Mouse (Mus musculus): ENCODE measurements at regions not wholly inside any gene's neighbourhood (a gene's known extent, or its start where the extent isn't known, plus 50 kb on each side); places are given as distances from the start of the nearest gene placed in this dataset.

- no peak overlapping the region for H3K4me3 ChIP-seq (ENCODE audit: low read depth, low read length)
- TF ChIP-seq GATA1 (IDR thresholded peaks at IDR 0.05; ENCODE audit: borderline replicate concordance, low read length) (no peak), POLR2AphosphoS5 (IDR thresholded peaks at IDR 0.05; ENCODE audit: insufficient replicate concordance, low read depth, low read length) (no peak), GATA2 (IDR thresholded peaks at IDR 0.05; ENCODE audit: borderline replicate concordance, low read depth, low read length) (no peak), TAL1 (conservative IDR thresholded peaks at IDR 0.05; ENCODE audit: low read depth, low read length) (no peak), CTCF (IDR thresholded peaks at IDR 0.05; ENCODE audit: low read depth, low read length) (no peak)
- no peaks in the 10 kb centered on the region for H3K4me1 ChIP-seq (ENCODE audit: insufficient read depth, low read depth, low read length)
- no peaks in the 10 kb centered on the region for H3K9me3 ChIP-seq (replicated peaks)
- DNase-seq (ENCODE audit: low spot score): no peak
- ATAC-seq (ENCODE audit: extremely low read depth, insufficient number of reproducible peaks, low FRiP score, poor library complexity, severe bottlenecking): no peak
- H3K36me3 ChIP-seq (replicated peaks): no peaks in the 10 kb centered on the region
- peaks cover 5% of the 10 kb centered on the region for H3K27me3 ChIP-seq (ENCODE audit: insufficient read depth, low read length)
Observed at GRCm38 (mm10) chr2:74122937-74123336, 211.8 kb upstream of the Atp5g3 start.

- H3K36me3 ChIP-seq (replicated peaks): no peaks in the 10 kb centered on the region
- ATAC-seq (ENCODE audit: extremely low read depth, insufficient number of reproducible peaks, low FRiP score, poor library complexity, severe bottlenecking) (no peak), DNase-seq (ENCODE audit: low spot score) (no peak)
- H3K27me3 ChIP-seq (ENCODE audit: insufficient read depth, low read length): peaks cover 8% of the 10 kb centered on the region
- H3K4me1 ChIP-seq (ENCODE audit: insufficient read depth, low read depth, low read length): no peaks in the 10 kb centered on the region
- H3K9me3 ChIP-seq (replicated peaks): no peaks in the 10 kb centered on the region
- no peak for TF ChIP-seq GATA2 (IDR thresholded peaks at IDR 0.05; ENCODE audit: borderline replicate concordance, low read depth, low read length)
- no peak for TF ChIP-seq GATA1 (IDR thresholded peaks at IDR 0.05; ENCODE audit: borderline replicate concordance, low read length)
- no peak for TF ChIP-seq TAL1 (conservative IDR thresholded peaks at IDR 0.05; ENCODE audit: low read depth, low read length)
- no peak for TF ChIP-seq POLR2AphosphoS5 (IDR thresholded peaks at IDR 0.05; ENCODE audit: insufficient replicate concordance, low read depth, low read length)
- TF ChIP-seq CTCF (IDR thresholded peaks at IDR 0.05; ENCODE audit: low read depth, low read length): no peak
- H3K4me3 ChIP-seq (ENCODE audit: low read depth, low read length): no peak overlapping the region
Observed at GRCm38 (mm10) chr2:74120051-74120450, 208.9 kb upstream of the Atp5g3 start.

GRCm38 (mm10) chr2:74119167-74119937 lies 208.2 kb upstream of the Atp5g3 start:
- DNase-seq (ENCODE audit: low spot score) (no peak), ATAC-seq (ENCODE audit: extremely low read depth, insufficient number of reproducible peaks, low FRiP score, poor library complexity, severe bottlenecking) (no peak)
- Histone ChIP-seq H3K27me3 (ENCODE audit: insufficient read depth, low read length) (peaks cover 8% of the 10 kb centered on the region), H3K9me3 (replicated peaks) (no peaks in the 10 kb centered on the region), H3K4me3 (ENCODE audit: low read depth, low read length) (no peak overlapping the region), H3K36me3 (replicated peaks) (no peaks in the 10 kb centered on the region), H3K4me1 (ENCODE audit: insufficient read depth, low read depth, low read length) (no peaks in the 10 kb centered on the region)
- TF ChIP-seq GATA2 (IDR thresholded peaks at IDR 0.05; ENCODE audit: borderline replicate concordance, low read depth, low read length) (no peak), GATA1 (IDR thresholded peaks at IDR 0.05; ENCODE audit: borderline replicate concordance, low read length) (no peak), CTCF (IDR thresholded peaks at IDR 0.05; ENCODE audit: low read depth, low read length) (no peak), TAL1 (conservative IDR thresholded peaks at IDR 0.05; ENCODE audit: low read depth, low read length) (no peak), POLR2AphosphoS5 (IDR thresholded peaks at IDR 0.05; ENCODE audit: insufficient replicate concordance, low read depth, low read length) (no peak)

GRCm38 (mm10) chr2:74106472-74106871 lies 195.3 kb upstream of the Atp5g3 start:
- no peak for DNase-seq (ENCODE audit: low spot score)
- no peak for ATAC-seq (ENCODE audit: extremely low read depth, insufficient number of reproducible peaks, low FRiP score, poor library complexity, severe bottlenecking)
- Histone ChIP-seq H3K4me3 (ENCODE audit: low read depth, low read length) (no peak overlapping the region), H3K9me3 (replicated peaks) (no peaks in the 10 kb centered on the region), H3K36me3 (replicated peaks) (no peaks in the 10 kb centered on the region), H3K4me1 (ENCODE audit: insufficient read depth, low read depth, low read length) (no peaks in the 10 kb centered on the region), H3K27me3 (ENCODE audit: insufficient read depth, low read length) (no peaks in the 10 kb centered on the region)
- no peak for TF ChIP-seq GATA2 (IDR thresholded peaks at IDR 0.05; ENCODE audit: borderline replicate concordance, low read depth, low read length)
- TF ChIP-seq POLR2AphosphoS5 (IDR thresholded peaks at IDR 0.05; ENCODE audit: insufficient replicate concordance, low read depth, low read length): no peak
- no peak for TF ChIP-seq CTCF (IDR thresholded peaks at IDR 0.05; ENCODE audit: low read depth, low read length)
- TF ChIP-seq TAL1 (conservative IDR thresholded peaks at IDR 0.05; ENCODE audit: low read depth, low read length): no peak
- TF ChIP-seq GATA1 (IDR thresholded peaks at IDR 0.05; ENCODE audit: borderline replicate concordance, low read length): no peak

- H3K27me3 ChIP-seq (ENCODE audit: insufficient read depth, low read length): no peaks in the 10 kb centered on the region; the same call in 1 of the 2 replicates
- no peak for TF ChIP-seq GATA1 (IDR thresholded peaks at IDR 0.05; ENCODE audit: borderline replicate concordance, low read length)
- TF ChIP-seq CTCF (IDR thresholded peaks at IDR 0.05; ENCODE audit: low read depth, low read length): no peak
- TF ChIP-seq TAL1 (conservative IDR thresholded peaks at IDR 0.05; ENCODE audit: low read depth, low read length): no peak
- H3K36me3 ChIP-seq (replicated peaks): no peaks in the 10 kb centered on the region
- H3K4me1 ChIP-seq (ENCODE audit: insufficient read depth, low read depth, low read length): no peaks in the 10 kb centered on the region
- DNase-seq (ENCODE audit: low spot score): no peak
- H3K4me3 ChIP-seq (ENCODE audit: low read depth, low read length): no peak overlapping the region
- no peaks in the 10 kb centered on the region for H3K9me3 ChIP-seq (replicated peaks)
- ATAC-seq (ENCODE audit: extremely low read depth, insufficient number of reproducible peaks, low FRiP score, poor library complexity, severe bottlenecking): no peak
Observed at GRCm38 (mm10) chr2:74099671-74100372, 188.7 kb upstream of the Atp5g3 start.

GRCm38 (mm10) chr2:74096809-74097208 lies 185.7 kb upstream of the Atp5g3 start:
- TF ChIP-seq POLR2AphosphoS5 (IDR thresholded peaks at IDR 0.05; ENCODE audit: insufficient replicate concordance, low read depth, low read length) (no peak), GATA1 (IDR thresholded peaks at IDR 0.05; ENCODE audit: borderline replicate concordance, low read length) (no peak), TAL1 (conservative IDR thresholded peaks at IDR 0.05; ENCODE audit: low read depth, low read length) (no peak), GATA2 (IDR thresholded peaks at IDR 0.05; ENCODE audit: borderline replicate concordance, low read depth, low read length) (no peak), CTCF (IDR thresholded peaks at IDR 0.05; ENCODE audit: low read depth, low read length) (no peak)
- Histone ChIP-seq H3K36me3 (replicated peaks) (no peaks in the 10 kb centered on the region), H3K27me3 (ENCODE audit: insufficient read depth, low read length) (no peaks in the 10 kb centered on the region; the same call in 1 of the 2 replicates), H3K9me3 (replicated peaks) (peaks cover 8% of the 10 kb centered on the region), H3K4me1 (ENCODE audit: insufficient read depth, low read depth, low read length) (no peaks in the 10 kb centered on the region; the same call in 1 of the 2 replicates), H3K4me3 (ENCODE audit: low read depth, low read length) (no peak overlapping the region)
- ATAC-seq (ENCODE audit: extremely low read depth, insufficient number of reproducible peaks, low FRiP score, poor library complexity, severe bottlenecking): no peak
- no peak for DNase-seq (ENCODE audit: low spot score)
